Mouse (Mus musculus): ENCODE measurements at regions not wholly inside any gene's neighbourhood (a gene's known extent, or its start where the extent isn't known, plus 50 kb on each side); places are given as distances from the start of the nearest gene placed in this dataset.
"Not testable (repeated sequence)": the region's sequence is repeated elsewhere in the genome, so short reads cannot be mapped to it uniquely, and the experiment has no call there.

DNA sequence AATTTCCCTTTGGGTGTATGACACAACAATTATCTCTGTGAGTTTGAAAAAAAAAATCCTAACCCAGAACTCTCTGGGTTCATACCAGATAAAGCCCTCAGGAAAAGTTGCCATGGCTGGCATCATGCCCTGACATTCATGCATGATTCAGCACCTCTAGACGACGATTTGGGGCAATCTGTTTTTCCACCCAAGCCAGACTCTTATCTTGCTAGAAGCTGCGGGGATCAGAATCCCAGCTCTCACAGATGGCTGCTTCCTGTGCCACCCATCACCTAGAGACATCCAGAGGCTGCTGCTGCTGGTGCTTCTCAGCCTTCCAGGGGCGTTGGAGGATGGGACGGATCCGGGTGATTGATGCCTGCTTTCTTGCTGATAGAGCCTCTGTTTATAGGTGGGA lies 209.2 kb downstream of the Cd47 start:
- no peak for DNase-seq (ENCODE audit: low spot score)

- DNase-seq (ENCODE audit: low spot score): no peak
Measured at GRCm38 (mm10) chr16:50010074-50010473, 209.7 kb downstream of the Cd47 start.

- peak; percentile 4 for DNase-seq (ENCODE audit: low spot score)
Measured at GRCm38 (mm10) chr16:50010532-50010971, 210.2 kb downstream of the Cd47 start.

DNA sequence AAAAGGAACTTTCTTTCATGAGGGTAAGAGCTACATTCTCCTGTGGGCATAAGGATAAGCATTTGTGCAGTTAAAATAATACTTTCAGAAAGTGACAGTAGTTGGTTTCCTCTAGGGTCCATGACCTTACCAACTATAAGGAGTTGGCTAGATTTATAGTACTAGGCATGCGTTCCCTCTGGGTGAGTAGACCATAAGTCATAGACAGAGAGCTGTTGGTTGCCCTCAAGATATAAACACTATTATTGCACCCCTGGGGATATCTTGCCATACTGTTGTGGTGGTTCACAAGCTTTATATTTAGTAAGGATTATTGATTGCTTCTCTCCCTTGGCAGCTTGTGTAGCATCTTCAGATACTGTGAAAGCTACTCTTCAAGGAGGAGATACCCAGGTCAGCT lies 223.6 kb downstream of the Cd47 start:
- no peak for DNase-seq (ENCODE audit: low spot score)

DNA sequence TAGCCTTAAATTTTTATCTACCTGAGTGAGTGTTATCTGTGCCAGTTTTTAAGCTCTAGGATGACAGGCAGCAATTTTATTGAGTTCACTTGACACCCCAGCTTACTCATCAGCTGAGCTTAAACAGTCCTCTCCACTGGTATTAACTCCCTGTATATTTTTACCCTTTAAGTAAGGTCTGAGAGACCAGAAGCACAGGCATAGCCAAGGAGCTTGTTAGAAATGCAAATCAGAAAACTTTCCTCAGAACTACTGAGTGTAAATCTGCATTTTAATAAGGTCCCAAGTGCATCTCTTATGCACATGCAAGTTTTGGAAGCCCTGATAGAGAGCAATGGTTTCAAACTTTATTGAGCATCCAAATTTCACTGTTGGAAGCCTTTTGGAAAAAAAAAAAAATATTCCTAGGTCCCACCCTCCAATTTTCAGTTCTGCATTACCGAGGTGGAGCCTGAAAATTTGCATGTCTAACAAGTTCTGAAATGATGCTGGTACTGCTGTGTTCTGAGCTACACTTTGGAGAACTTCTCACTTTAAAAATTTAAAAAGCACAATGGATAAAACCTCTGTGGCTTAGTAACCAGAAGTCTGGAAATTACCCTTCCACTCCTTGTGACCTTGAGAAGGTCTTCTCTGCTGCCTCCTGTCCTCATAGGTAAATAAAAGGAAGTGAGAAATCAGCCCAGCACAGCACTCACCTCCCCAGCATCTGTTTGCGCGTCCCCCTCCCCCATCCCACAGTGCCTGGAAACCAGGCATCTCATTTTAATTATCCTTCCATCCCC lies 226.0 kb downstream of the Cd47 start:
- no peak for DNase-seq (ENCODE audit: low spot score)

DNA sequence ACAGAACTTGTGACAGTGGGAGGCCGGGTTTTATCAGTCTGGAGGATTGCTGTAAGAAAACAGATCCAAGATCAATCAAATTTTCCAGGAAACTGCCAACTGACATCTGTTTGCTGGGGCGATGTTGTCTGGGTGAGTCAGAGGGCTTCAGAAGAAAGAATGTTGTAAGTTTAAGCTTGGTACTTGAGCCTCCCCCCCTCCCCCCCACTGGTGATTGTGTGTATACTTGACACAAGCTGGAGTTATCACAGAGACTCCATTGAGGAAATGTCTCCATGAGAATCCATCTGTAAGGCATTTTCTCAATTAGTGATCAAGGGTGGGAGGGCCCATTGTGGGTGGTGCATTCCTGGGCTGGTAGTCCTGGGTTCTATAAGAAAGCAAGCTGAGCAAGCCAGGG lies 226.9 kb downstream of the Cd47 start:
- DNase-seq (ENCODE audit: low spot score): no peak

- no peak for DNase-seq (ENCODE audit: low spot score)
Measured at GRCm38 (mm10) chr16:50029711-50030110, 229.4 kb downstream of the Cd47 start.

DNA sequence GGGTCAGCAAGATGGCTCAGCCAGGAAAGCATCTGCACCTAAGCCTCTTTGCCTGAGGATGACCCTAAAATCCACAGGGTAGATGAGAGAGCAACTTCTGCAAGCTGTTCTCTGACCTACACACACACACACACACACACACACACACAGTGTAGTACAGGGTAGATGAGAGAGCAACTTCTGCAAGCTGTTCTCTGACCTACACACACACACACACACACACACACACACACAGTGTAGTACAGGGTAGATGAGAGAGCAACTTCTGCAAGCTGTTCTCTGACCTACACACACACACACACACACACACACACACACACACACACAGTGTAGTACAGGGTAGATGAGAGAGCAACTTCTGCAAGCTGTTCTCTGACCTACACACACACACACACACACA lies 230.0 kb downstream of the Cd47 start:
- DNase-seq (ENCODE audit: low spot score): not testable (repeated sequence)

DNA sequence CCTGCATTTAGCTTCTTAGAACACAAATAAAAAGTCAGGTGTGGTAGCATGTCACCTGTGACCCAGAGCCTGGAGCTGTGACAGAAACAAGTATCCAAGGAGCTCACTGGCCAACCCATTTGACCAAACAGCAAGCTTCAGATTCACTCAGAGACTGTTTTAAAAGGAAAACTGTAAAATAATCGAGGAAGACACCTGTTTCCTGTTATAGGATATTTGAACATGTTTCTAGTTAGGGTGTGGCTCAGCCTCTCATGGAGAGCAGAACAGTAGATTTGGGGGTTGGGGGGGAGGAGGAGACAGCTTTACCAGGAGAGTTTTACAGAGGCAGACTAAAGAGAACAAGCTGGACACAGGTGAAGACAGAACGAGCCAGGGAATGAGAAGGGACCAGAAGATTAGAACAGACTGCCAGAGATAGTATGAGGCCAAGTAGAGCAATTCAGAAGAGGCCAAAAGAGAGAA lies 230.6 kb downstream of the Cd47 start:
- DNase-seq (ENCODE audit: low spot score): no peak

- DNase-seq (ENCODE audit: low spot score): no peak
Measured at GRCm38 (mm10) chr16:50032798-50033197, 232.5 kb downstream of the Cd47 start.

DNA sequence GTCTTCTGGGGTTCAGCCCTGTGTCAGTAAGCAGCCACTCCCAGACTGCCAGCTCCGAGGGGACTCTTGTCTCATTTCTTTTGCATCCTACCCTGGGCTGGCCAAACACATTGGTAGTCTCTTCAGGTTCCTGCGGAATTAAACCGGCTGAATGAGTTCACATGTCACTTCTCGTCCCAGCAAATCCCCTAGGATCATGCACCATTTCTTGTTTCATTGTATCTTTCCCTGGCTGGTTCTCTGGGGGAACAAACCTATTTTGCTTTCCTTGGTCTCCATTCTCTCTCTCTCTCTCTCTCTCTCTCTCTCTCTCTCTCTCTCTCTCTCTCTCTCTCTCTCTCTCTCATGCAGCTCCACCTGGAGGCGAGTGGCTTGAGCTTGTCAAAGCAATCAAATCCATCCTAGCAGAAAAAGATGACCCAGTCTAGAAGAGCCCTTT lies 236.0 kb downstream of the Cd47 start:
- no peak for DNase-seq (ENCODE audit: low spot score)

DNA sequence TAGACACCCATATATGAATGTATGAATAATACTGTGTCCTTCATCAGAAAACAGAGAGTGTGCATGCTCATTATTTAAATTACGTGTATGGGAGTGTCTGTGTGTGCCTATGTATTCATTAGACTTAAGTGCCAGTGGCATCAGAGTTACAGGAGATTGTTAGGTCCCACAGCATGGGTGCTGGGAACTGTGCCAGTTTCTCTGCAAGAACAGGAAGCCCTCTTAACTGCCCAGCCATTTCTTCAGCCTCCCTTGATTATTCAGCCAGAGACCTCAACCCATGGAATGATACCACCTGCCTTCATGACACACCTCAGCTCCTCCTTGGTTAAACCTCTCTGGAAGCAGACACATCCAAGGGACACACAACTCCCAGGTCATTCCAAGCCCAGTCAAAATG lies 243.8 kb downstream of the Cd47 start:
- no peak for DNase-seq (ENCODE audit: low spot score)

DNA sequence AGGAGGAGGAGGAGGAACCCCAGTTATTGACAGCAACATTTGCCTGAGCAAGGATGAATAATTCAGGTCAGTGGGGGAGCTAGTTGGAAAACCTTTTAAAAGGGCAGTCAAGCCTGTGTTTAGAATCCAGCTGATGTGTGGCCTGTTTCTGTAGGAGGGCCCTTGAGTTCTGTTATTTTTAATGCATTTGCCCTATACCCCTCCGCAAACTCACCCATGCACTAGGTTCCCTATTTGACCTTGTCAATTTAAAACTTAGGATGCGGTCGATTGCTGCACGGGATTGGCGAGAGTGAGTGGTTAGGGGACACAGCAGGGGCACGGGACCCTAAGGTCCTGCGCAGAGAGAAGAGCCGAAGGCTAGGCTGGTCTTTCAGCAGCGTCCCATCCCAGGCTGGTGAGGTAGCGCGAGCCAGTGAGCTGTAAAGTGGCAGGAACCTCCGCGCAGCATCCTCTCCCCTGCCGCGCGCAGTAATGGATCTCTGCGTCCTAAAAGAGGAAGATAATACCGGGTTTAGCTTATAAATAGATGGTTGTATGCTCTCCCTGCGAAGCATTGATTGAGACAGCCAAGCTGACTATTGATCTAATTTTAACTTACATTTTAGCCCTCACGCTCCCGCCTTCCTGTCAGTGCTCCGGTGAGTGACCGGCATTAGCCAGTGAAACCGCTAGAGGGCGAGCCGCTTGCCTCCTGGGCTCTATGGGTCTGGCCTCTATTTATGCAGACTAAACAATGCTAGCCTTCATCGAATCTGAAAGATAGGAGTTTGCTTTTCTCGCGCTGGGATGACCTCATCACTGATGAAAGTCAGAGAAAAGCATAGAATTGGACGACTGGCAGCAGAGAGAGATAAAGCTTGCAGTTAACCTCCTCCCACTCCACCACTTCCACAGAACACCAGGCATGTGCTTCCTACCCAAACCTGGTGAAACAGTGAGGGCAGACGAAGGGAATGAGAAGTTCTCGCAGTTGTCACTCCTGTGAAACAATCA lies 245.5 kb downstream of the Cd47 start:
- DNase-seq (ENCODE audit: low spot score): peak; percentile 7

DNA sequence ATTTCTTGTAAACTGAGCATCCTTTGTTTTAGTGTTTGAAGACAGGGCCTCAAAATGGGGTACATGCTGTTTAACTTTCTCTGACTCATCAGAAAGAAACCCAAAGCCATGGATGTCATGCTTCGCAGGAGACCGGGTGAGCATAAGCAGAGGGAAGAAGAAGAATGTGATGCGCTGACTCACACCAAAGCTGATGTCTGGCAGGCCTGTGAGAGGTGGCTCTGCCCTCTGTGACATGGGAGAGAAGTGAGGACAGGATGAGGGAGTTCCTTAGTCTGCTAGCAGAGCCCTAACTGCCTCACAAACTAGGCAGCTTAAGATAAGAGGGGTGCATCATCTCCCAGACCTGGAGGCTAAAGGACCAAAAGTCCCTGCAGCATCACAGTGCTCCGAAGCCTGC lies 263.2 kb downstream of the Cd47 start:
- DNase-seq (ENCODE audit: low spot score): no peak

GRCm38 (mm10) chr16:50065336-50066082 lies 265.2 kb downstream of the Cd47 start:
- DNase-seq (ENCODE audit: low spot score): no peak

GRCm38 (mm10) chr16:50069033-50069432 lies 268.7 kb downstream of the Cd47 start:
- DNase-seq (ENCODE audit: low spot score): no peak

- DNase-seq (ENCODE audit: low spot score): no peak
Measured at GRCm38 (mm10) chr16:50070728-50071127, 270.4 kb downstream of the Cd47 start.

DNA sequence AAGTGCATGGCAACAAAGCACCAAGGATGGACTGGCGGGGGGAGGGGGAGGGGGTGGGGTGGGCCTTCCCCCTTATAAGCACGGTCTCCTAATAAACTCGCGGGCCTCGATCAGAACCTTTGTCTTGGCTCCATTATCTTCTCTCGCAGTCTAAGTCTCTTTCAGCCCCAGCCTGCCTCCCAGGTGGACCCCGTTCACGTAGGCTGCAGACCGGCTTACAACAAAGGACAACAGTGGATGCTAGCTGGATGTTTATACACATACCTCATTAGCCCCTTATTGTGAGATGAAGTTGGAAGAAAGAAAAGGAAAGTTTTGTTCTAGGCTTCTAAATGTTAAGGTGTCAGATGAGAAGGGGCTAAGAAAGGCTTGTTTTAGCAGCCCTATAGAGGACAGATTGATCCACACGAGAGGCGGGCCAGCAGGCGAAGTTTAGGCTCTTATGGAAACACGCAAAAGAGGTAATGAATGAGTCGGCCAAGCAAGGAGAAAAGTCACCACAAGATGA lies 272.6 kb downstream of the Cd47 start:
- no peak for DNase-seq (ENCODE audit: low spot score)

- no peak for DNase-seq (ENCODE audit: low spot score)
Measured at GRCm38 (mm10) chr16:50073979-50074378, 273.6 kb downstream of the Cd47 start.

DNA sequence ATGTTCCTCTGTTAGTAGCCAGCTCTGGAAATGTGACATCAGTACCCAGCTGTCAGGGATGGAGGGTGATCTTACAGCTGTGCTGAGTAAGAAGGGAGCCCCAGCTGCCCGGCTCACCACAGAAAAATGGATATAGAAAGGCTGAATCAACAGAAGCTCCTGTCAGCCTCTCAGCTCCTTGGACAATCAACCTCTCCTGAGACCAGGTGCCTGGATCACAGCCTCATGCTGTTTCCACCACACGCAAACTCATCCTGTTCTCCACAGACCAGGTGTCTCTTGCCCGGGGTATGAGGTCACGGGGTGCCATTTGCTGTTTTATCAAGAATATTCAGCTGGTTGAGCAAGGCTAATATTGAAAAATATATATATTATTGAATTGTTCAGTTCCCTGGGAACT lies 275.3 kb downstream of the Cd47 start:
- DNase-seq (ENCODE audit: low spot score): no peak

DNA sequence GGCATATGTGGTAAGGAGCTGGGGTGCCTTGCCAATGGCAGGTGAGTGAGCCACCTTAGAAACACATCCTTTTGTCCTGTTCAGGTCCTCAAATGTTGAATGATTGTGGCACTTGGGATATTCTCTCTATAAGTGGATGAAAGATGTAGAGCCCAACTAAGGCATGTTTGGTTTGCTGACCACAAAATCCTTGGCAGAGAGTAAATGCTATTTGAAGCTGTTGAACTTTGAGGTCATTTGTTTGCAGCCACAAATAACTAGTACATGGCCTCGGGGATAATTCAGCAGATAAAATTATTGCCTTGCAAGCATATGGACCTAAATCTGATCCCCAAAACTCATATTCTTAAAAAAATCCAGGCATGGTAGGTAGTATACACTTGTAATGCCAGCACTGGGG lies 281.2 kb downstream of the Cd47 start:
- no peak for DNase-seq (ENCODE audit: low spot score)

DNA sequence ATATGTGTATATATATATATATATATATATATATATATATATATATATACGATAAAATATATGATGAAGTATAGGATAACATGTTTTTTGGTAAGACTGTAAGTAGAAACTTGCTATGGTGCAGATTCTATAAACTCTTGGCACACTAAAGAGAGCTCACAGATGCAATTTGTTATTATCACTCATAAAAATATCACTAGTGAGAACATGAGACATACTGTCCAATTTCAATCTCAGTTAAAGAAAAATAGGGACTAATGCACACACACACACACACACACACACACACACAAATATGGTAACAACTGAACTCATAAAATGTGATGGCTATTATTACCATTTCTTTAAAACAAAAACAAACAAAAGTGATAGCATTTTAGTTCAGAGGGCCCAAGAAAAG lies 292.0 kb downstream of the Cd47 start:
- no peak for DNase-seq (ENCODE audit: low spot score)

Data from ovary, postnatal 10 days (tissue).